Mouse (Mus musculus) midbrain, embryonic 11.5 days (tissue): ENCODE data around the gene Ctdsp1. TPM values are rescaled to one million over a fixed set of nuclear protein-coding genes. Genes with fewer than 3 reads are reported as not detected.

Experiments used
- ATAC-seq: fragments of 200-750 bp; cut with Nextera tagmentation; 2 replicates; pipeline ENCODE4 v1.8.0; 2017; ENCODE audit warnings: moderate TSS enrichment, moderate library complexity; ENCODE audit not compliant: low FRiP score
- DNase-seq: peaks from one replicate; pipeline ENCODE4 v3.0.0; 2015; ENCODE audit warnings: low spot score; ENCODE audit errors: missing footprints
- H3K27ac ChIP-seq: fragments of 300-500 bp; sonication (generic); 2 replicates; pipeline ENCODE4 v1.5.1; 2014; ENCODE audit warnings: low read depth, low read length
- H3K27me3 ChIP-seq: fragments of 300-500 bp; sonication (generic); 2 replicates; pipeline ENCODE4 v1.6.1; 2014; ENCODE audit warnings: mild to moderate bottlenecking, low read length, moderate library complexity, mixed read lengths; ENCODE audit not compliant: control insufficient read depth, insufficient read depth
- H3K36me3 ChIP-seq: fragments of 300-500 bp; sonication (generic); 2 replicates; pipeline ENCODE4 v1.6.1; 2014; ENCODE audit warnings: mild to moderate bottlenecking, low read length, moderate library complexity, mixed read lengths; ENCODE audit not compliant: control insufficient read depth, insufficient read depth
- H3K4me1 ChIP-seq: fragments of 300-500 bp; sonication (generic); 2 replicates; pipeline ENCODE4 v1.6.1; 2014; ENCODE audit warnings: low read length; ENCODE audit not compliant: control insufficient read depth, insufficient read depth
- H3K4me2 ChIP-seq: fragments of 300-500 bp; sonication (generic); 2 replicates; pipeline ENCODE4 v1.6.1; 2014; ENCODE audit warnings: mild to moderate bottlenecking, moderate library complexity
- H3K4me3 ChIP-seq: fragments of 300-500 bp; sonication (generic); 2 replicates; pipeline ENCODE4 v1.5.1; 2014; ENCODE audit warnings: low read depth, low read length
- H3K9ac ChIP-seq: fragments of 300-500 bp; sonication (generic); 2 replicates; pipeline ENCODE4 v1.6.1; 2014; ENCODE audit warnings: low read length
- H3K9me3 ChIP-seq: fragments of 300-500 bp; sonication (generic); 2 replicates; pipeline ENCODE4 v1.6.1; 2016; ENCODE audit warnings: low read length; ENCODE audit not compliant: control insufficient read depth
- WGBS: fragments of 180-500 bp; shearing (Covaris S2); extraction: QIAGEN DNeasy Blood & Tissue Kit; methylation state at CpG from one replicate; pipeline ENCODE4 v1.1.7; 2014; 5-methylcytosine and 5-hydroxymethylcytosine counted together
- microRNA counts: library from miRNA; unstranded; fragments of <30 nt; microRNA quantifications from one replicate; lab custom pipeline; 2015
- microRNA-seq: library from miRNA; unstranded; fragments of <30 nt; microRNA quantifications from one replicate; pipeline ENCODE4, GENCODE M21; 2017
- polyA plus RNA-seq: library from polyadenylated mRNA; unstranded; fragments of >200 nt; fragmentation: Nextera tagmentation; extraction: Ambion mirVana; gene quantifications from 2 replicates; pipeline ENCODE4 v1.2.1, GENCODE M21; 2014

Ctdsp1 gene
- polyA plus RNA-seq, 1 experiment from 2014 or later = 37.9 TPM

- Histone ChIP-seq H3K4me2 (no peak overlapping the region), H3K36me3 (peaks cover 6% of the 10 kb centered on the region; the same call in 1 of the 2 replicates)
- WGBS = 92% methylated on average over 19 of the region's 19 CpGs
Measured at GRCm38 (mm10) chr1:74439166-74439876, 48.0 kb downstream of the Ctdsp1 start.

GRCm38 (mm10) chr1:74444538-74444937 is 53.2 kb downstream of the Ctdsp1 start:
- no peaks in the 10 kb centered on the region for H3K27me3 ChIP-seq
- no peak for ATAC-seq
- no peak for DNase-seq
- no peak overlapping the region for H3K4me3 ChIP-seq
- no peak overlapping the region for H3K4me2 ChIP-seq
- H3K9ac ChIP-seq = no peak overlapping the region
- no peak overlapping the region for H3K27ac ChIP-seq
- H3K36me3 ChIP-seq = peaks cover 5% of the 10 kb centered on the region
- H3K4me1 ChIP-seq = no peaks in the 10 kb centered on the region
- WGBS = 92% methylated on average over 2 of the region's 2 CpGs
- no peaks in the 10 kb centered on the region for H3K9me3 ChIP-seq

More at GRCm38 (mm10) chr1:74439166-74439876, 48.0 kb downstream of the Ctdsp1 start:
- H3K27me3 ChIP-seq = no peaks in the 10 kb centered on the region
- no peak overlapping the region for H3K4me3 ChIP-seq
- no peaks in the 10 kb centered on the region for H3K9me3 ChIP-seq
- DNase-seq (no peak), ATAC-seq (no peak)
- H3K4me1 ChIP-seq = no peaks in the 10 kb centered on the region
- H3K27ac ChIP-seq = no peak overlapping the region
- no peak overlapping the region for H3K9ac ChIP-seq

MicroRNAs encoded within 50 kb of the gene (microRNA counts, 519-probe panel; counts per million panel counts)
- 4,524 counts per million, percentile 43 among the panel's probes with 10 or more counts for microRNA mmu-miR-26b (lab: Ali Mortazavi, UCI)

Small RNA genes lying within 50 kb of the gene (microRNA-seq; reads per million reads assigned to microRNA genes)
- gene Mir26b = 21,989 reads per million, percentile 99 among the genes with 10 or more reads in this experiment

Other genes starting within 250 kb of the Ctdsp1 start
- gene Cxcr2, start 237.5 kb upstream of the Ctdsp1 start, polyA plus RNA-seq = 0.07 and 0.15 TPM in 2 replicates
- not detected in 2 replicates for gene Cxcr1, start 196.9 kb upstream of the Ctdsp1 start, polyA plus RNA-seq
- 316 and 328 TPM in 2 replicates for gene Arpc2, start 155.4 kb upstream of the Ctdsp1 start, polyA plus RNA-seq
- 0.15 TPM in 1 of 2 replicates, not detected in the other for gene Gpbar1, start 113.0 kb upstream of the Ctdsp1 start, polyA plus RNA-seq
- gene Aamp, start 106.8 kb upstream of the Ctdsp1 start, polyA plus RNA-seq = 175 and 186 TPM in 2 replicates
- gene Pnkd, start 106.6 kb upstream of the Ctdsp1 start, polyA plus RNA-seq = 83.9 and 84.6 TPM in 2 replicates
- 6.4 and 7.0 TPM in 2 replicates for gene Tmbim1, start 85.9 kb upstream of the Ctdsp1 start, polyA plus RNA-seq
- gene Catip, start 29.4 kb upstream of the Ctdsp1 start, polyA plus RNA-seq = 0.05 and 0.22 TPM in 2 replicates
- gene Slc11a1, start 16.3 kb upstream of the Ctdsp1 start, polyA plus RNA-seq = 1.6 and 2.1 TPM in 2 replicates
- 0.19 and 0.23 TPM in 2 replicates for gene Vil1, start 17.9 kb downstream of the Ctdsp1 start, polyA plus RNA-seq
- gene Cnot9, start 114.5 kb downstream of the Ctdsp1 start, polyA plus RNA-seq = 100.0 and 107 TPM in 2 replicates
- gene Plcd4, start 151.4 kb downstream of the Ctdsp1 start, polyA plus RNA-seq = 1.2 and 1.4 TPM in 2 replicates
- 46.9 and 52.3 TPM in 2 replicates for gene Usp37, start 152.8 kb downstream of the Ctdsp1 start, polyA plus RNA-seq
- 6.9 and 8.3 TPM in 2 replicates for gene Zfp142, start 196.7 kb downstream of the Ctdsp1 start, polyA plus RNA-seq
- 16.9 and 22.0 TPM in 2 replicates for gene Bcs1l, start 196.8 kb downstream of the Ctdsp1 start, polyA plus RNA-seq
- gene Rnf25, start 209.9 kb downstream of the Ctdsp1 start, polyA plus RNA-seq = 9.0 and 11.4 TPM in 2 replicates
- 16.1 and 18.5 TPM in 2 replicates for gene Stk36, start 209.9 kb downstream of the Ctdsp1 start, polyA plus RNA-seq